Mouse (Mus musculus) urinary bladder, adult 2 months (tissue): ENCODE results near the gene Ankrd13a. TPM values are rescaled to one million over a fixed set of nuclear protein-coding genes. Genes with fewer than 3 reads are reported as not detected.

Experiments
- DNase-seq: peaks from one replicate; pipeline ENCODE4 v3.0.0; 2022; ENCODE audit warnings: low spot score
- polyA plus RNA-seq: library from polyadenylated mRNA; depleted of rRNA; stranded (reverse); fragments of >200 nt; gene quantifications from 2 replicates; pipeline ENCODE4 v1.2.3, GENCODE M21; 2012; rRNA removed

The Ankrd13a gene
- polyA plus RNA-seq, result 55.6 and 63.2 TPM in 2 replicates

GRCm38 (mm10) chr5:114774403-114775051 is at the start of gene Ankrd13a:
Ankrd13a (plus strand) TSS chr5:114774677.
- peak; percentile 83 for DNase-seq

GRCm38 (mm10) chr5:114728160-114728559 is 46.3 kb upstream of the Ankrd13a start:
- no peak for DNase-seq

- no peak for DNase-seq
These were observed 44.3 kb upstream of the Ankrd13a start for GRCm38 (mm10) chr5:114730129-114730528.

GRCm38 (mm10) chr5:114731498-114731897 is 43.0 kb upstream of the Ankrd13a start:
- DNase-seq, result no peak

GRCm38 (mm10) chr5:114731969-114732368 is 42.5 kb upstream of the Ankrd13a start:
- no peak for DNase-seq

- no peak for DNase-seq
These were observed 40.9 kb upstream of the Ankrd13a start for GRCm38 (mm10) chr5:114733606-114734005.

GRCm38 (mm10) chr5:114737090-114737887 is 37.2 kb upstream of the Ankrd13a start:
- DNase-seq, result no peak

- no peak for DNase-seq
These were observed 35.7 kb upstream of the Ankrd13a start for GRCm38 (mm10) chr5:114738707-114739241.

GRCm38 (mm10) chr5:114740595-114740994 is 33.9 kb upstream of the Ankrd13a start:
- no peak for DNase-seq

- no peak for DNase-seq
These were observed 31.9 kb upstream of the Ankrd13a start for GRCm38 (mm10) chr5:114742572-114742971.

- DNase-seq, result no peak
These were observed 31.3 kb upstream of the Ankrd13a start for GRCm38 (mm10) chr5:114742998-114743696.

GRCm38 (mm10) chr5:114743697-114744090 is 30.8 kb upstream of the Ankrd13a start:
- DNase-seq, result no peak

- no peak for DNase-seq
These were observed 28.9 kb upstream of the Ankrd13a start for GRCm38 (mm10) chr5:114745581-114745980.

GRCm38 (mm10) chr5:114746886-114747285 is 27.6 kb upstream of the Ankrd13a start:
- DNase-seq, result no peak

- no peak for DNase-seq
These were observed 27.0 kb upstream of the Ankrd13a start for GRCm38 (mm10) chr5:114747521-114747920.

- no peak for DNase-seq
These were observed 24.2 kb upstream of the Ankrd13a start for GRCm38 (mm10) chr5:114750325-114750724.

GRCm38 (mm10) chr5:114752397-114752796 is 22.1 kb upstream of the Ankrd13a start:
- DNase-seq, result no peak

- no peak for DNase-seq
These were observed 21.1 kb upstream of the Ankrd13a start for GRCm38 (mm10) chr5:114753384-114753783.

- no peak for DNase-seq
These were observed 14.9 kb upstream of the Ankrd13a start for GRCm38 (mm10) chr5:114759536-114760090.

- DNase-seq, result no peak
These were observed 12.5 kb upstream of the Ankrd13a start for GRCm38 (mm10) chr5:114761980-114762379.

GRCm38 (mm10) chr5:114764812-114765735 is 9.4 kb upstream of the Ankrd13a start:
- DNase-seq, result no peak
